Mouse (Mus musculus) cerebellum, adult 2 months (tissue): ENCODE measurements at regions not wholly inside any gene's neighbourhood (a gene's known extent, or its start where the extent isn't known, plus 50 kb on each side); places are given as distances from the start of the nearest gene placed in this dataset.

ENCODE experiments used
- CTCF ChIP-seq: fragments of 200-500 bp; IDR thresholded peaks from 2 replicates; pipeline ENCODE4 v1.5.1; 2011; ENCODE audit warnings: low read depth, mild to moderate bottlenecking, control low read depth, low read length, moderate library complexity, borderline replicate concordance; ENCODE audit not compliant: insufficient read depth
- POLR2A ChIP-seq: fragments of 200-500 bp; IDR thresholded peaks from 2 replicates; pipeline ENCODE4 v1.6.1; 2011; ENCODE audit warnings: low read length, control low read depth, borderline replicate concordance; ENCODE audit not compliant: insufficient read depth

DNA sequence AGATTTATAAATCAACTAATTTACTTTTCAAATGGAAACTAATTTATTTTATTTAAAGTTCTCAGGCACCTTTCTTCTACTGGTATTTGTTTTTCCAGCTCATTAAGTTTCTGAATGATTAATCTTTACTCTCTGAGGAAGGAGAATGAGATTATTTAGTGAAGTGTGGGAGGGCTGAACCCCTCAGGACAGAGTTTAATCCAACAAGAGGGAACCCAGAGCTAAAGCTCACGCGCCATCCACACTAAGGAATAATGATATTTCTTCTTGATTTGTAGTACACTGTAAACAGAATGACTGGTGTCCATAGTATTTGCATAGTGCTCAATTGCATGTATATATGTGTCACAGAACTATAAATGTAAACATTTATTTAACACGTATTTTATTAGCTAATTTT is 1050.3 kb downstream of the Slc16a7 start:
- no peak for TF ChIP-seq CTCF
- no peak for TF ChIP-seq POLR2A
